Mouse (Mus musculus): ENCODE results near the gene Tex52. TPM values are rescaled to one million over a fixed set of nuclear protein-coding genes. Genes with fewer than 3 reads are reported as not detected.

Tex52 gene
- polyA plus RNA-seq, 1 experiment from 2014 or later = 0.55 TPM

DNA sequence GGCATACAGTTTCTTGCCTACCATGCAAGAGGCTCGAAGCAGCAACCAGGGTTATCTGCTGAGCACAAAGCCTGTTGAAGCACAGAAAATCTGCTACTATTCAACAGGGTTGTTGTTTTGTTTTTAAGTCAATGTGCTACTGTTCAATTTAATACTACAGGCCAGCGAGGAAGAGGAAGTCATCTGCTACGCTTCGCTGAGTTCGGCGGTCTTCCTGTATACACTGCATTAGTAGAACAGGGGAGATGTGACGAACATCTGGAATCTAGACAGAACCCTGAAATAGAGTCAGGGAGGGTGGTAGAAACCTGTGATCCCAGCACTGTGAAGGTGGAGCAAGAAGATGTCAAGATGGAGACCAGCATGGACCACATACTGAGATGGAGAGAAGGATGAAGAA is 8.5 kb downstream of the Tex52 start:
- ATAC-seq (ENCODE audit: low FRiP score, low read depth) = no peak
- no peaks in the 10 kb centered on the region for H3K9me3 ChIP-seq
- no peak overlapping the region for H3K4me3 ChIP-seq
- no peaks in the 10 kb centered on the region for H3K36me3 ChIP-seq
- H3K4me2 ChIP-seq (replicated peaks) = no peak overlapping the region
- H3K9ac ChIP-seq (replicated peaks) = no peak overlapping the region
- 77% methylated on average over 7 of the region's 7 CpGs for WGBS
- H3K4me1 ChIP-seq = 0 out of 2 replicates have a peak, but pooled peaks cover 4% of the 10 kb centered on the region
- H3K27me3 ChIP-seq = no peaks in the 10 kb centered on the region
- no peak overlapping the region for H3K27ac ChIP-seq (replicated peaks)

DNA sequence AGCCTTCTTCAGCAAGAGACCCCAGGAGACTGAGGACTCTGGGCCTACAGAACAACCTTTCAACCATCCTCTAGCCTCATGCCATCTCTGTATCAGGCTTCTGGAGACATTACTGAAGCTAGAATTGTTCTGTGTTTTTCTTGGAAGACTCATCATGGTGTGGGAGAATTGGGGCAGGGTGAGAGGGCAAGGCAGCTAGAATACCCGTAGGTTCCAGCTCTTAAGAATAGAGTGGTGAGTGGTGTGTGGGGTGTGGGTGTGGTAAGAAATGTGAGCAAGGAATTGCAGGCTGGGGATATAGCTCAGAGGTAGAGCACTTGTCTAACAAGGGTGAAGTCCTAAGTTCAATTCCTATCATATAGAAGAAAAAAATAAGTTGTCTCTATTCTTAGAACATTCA is 9.8 kb downstream of the Tex52 start:
- Histone ChIP-seq H3K4me1 (0 out of 2 replicates have a peak, but pooled peaks cover 4% of the 10 kb centered on the region), H3K36me3 (no peaks in the 10 kb centered on the region), H3K27ac (replicated peaks) (no peak overlapping the region), H3K4me2 (replicated peaks) (no peak overlapping the region), H3K27me3 (no peaks in the 10 kb centered on the region), H3K9ac (replicated peaks) (no peak overlapping the region), H3K9me3 (no peaks in the 10 kb centered on the region), H3K4me3 (no peak overlapping the region)
- 91% methylated on average over 1 of the region's 1 CpGs for whole genome bisulfite sequencing
- ATAC-seq (ENCODE audit: low FRiP score, low read depth) = no peak

DNA sequence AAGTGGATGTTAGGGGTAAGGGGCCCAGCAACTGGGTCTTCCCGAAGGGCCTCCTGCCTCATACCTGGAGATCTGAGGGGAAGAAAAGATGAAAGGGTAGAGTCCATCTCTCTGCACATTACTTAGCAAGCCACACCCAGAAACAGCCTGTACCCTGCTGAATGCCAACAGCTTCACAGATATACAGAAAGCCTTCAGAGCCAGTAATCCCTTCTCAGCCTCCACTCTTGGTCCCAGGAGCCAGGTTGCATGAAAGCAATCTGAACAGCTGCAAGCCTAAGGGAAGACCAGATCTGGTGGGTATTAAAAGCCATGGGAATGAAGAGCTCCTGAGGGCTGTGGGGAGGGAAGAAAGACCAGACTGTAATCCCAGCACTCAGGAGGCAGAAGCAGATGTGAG is 13.9 kb downstream of the Tex52 start:
- Histone ChIP-seq H3K27ac (replicated peaks) (no peak overlapping the region), H3K9me3 (no peaks in the 10 kb centered on the region), H3K27me3 (no peaks in the 10 kb centered on the region), H3K9ac (replicated peaks) (no peak overlapping the region), H3K4me3 (no peak overlapping the region), H3K4me2 (replicated peaks) (no peak overlapping the region), H3K4me1 (0 out of 2 replicates have a peak, but pooled peaks cover 4% of the 10 kb centered on the region), H3K36me3 (no peaks in the 10 kb centered on the region)
- no peak for ATAC-seq (ENCODE audit: low FRiP score, low read depth)
- 85% methylated on average over 1 of the region's 1 CpGs for WGBS

DNA sequence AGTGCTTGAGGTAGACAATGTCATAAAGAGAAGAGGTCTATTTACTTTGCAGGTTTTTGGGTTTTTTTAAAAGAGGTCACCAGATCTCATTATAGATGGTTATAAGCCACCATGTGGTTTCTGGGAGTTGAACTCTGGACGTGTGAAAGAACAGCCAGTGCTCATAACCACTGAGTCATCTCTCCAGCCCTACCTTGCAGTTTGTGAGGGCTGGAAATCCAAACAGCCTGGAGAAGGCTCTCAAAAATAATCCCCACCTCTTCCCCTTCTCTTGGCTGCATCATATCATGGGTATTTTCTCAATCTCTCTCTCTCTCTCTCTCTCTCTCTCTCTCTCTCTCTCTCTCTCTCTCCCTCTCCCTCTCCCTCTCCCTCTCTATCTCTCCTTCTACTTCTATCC is 15.4 kb downstream of the Tex52 start:
- H3K36me3 ChIP-seq = no peaks in the 10 kb centered on the region
- no peaks in the 10 kb centered on the region for H3K9me3 ChIP-seq
- H3K4me3 ChIP-seq = no peak overlapping the region
- no peak for ATAC-seq (ENCODE audit: low FRiP score, low read depth)
- 0 out of 2 replicates have a peak, but pooled peaks cover 4% of the 10 kb centered on the region for H3K4me1 ChIP-seq
- no peaks in the 10 kb centered on the region for H3K27me3 ChIP-seq
- 59% methylated on average over 1 of the region's 1 CpGs for WGBS
- no peak overlapping the region for H3K4me2 ChIP-seq (replicated peaks)
- no peak overlapping the region for H3K27ac ChIP-seq (replicated peaks)
- H3K9ac ChIP-seq (replicated peaks) = no peak overlapping the region

GRCm38 (mm10) chr6:128397574-128398261 is 22.5 kb downstream of the Tex52 start:
- Histone ChIP-seq H3K27ac (replicated peaks) (no peak overlapping the region), H3K4me1 (peaks cover 9% of the 10 kb centered on the region), H3K27me3 (no peaks in the 10 kb centered on the region), H3K9me3 (no peaks in the 10 kb centered on the region), H3K9ac (replicated peaks) (no peak overlapping the region), H3K4me3 (no peak overlapping the region), H3K36me3 (no peaks in the 10 kb centered on the region), H3K4me2 (replicated peaks) (no peak overlapping the region)
- WGBS = 87% methylated on average over 7 of the region's 7 CpGs
- no peak for ATAC-seq (ENCODE audit: low FRiP score, low read depth)

- ATAC-seq (ENCODE audit: low FRiP score, low read depth) = no peak
- 67% methylated on average over 3 of the region's 3 CpGs for WGBS
- no peaks in the 10 kb centered on the region for H3K9me3 ChIP-seq
- peak within 1 kb of the TSS; percentile 3; the same call in 1 of the 2 replicates for H3K4me3 ChIP-seq
- no peaks in the 10 kb centered on the region for H3K36me3 ChIP-seq
- no peak within 1 kb of the TSS for H3K9ac ChIP-seq (replicated peaks)
- peaks cover 9% of the 10 kb centered on the region for H3K4me1 ChIP-seq
- no peaks in the 10 kb centered on the region for H3K27me3 ChIP-seq
- H3K27ac ChIP-seq (replicated peaks) = peak within 1 kb of the TSS; percentile 49
- peak within 1 kb of the TSS; percentile 28 for H3K4me2 ChIP-seq (replicated peaks)
Observed at GRCm38 (mm10) chr6:128398996-128399395, 23.7 kb downstream of the Tex52 start, which contains the start of gene Nrip2. Gene Nrip2 (plus strand): TSS chr6:128399296.

- Histone ChIP-seq H3K4me2 (replicated peaks) (peak overlapping the region; percentile 28), H3K27ac (replicated peaks) (peak overlapping the region; percentile 49), H3K9ac (replicated peaks) (no peak overlapping the region), H3K4me3 (peak overlapping the region; percentile 3; the same call in 1 of the 2 replicates), H3K4me1 (peaks cover 9% of the 10 kb centered on the region), H3K27me3 (no peaks in the 10 kb centered on the region), H3K36me3 (no peaks in the 10 kb centered on the region), H3K9me3 (no peaks in the 10 kb centered on the region)
- 45% methylated on average over 16 of the region's 21 CpGs for WGBS
- peak; percentile 71 for ATAC-seq (ENCODE audit: low FRiP score, low read depth)
Observed at GRCm38 (mm10) chr6:128399421-128400185, 24.3 kb downstream of the Tex52 start.

DNA sequence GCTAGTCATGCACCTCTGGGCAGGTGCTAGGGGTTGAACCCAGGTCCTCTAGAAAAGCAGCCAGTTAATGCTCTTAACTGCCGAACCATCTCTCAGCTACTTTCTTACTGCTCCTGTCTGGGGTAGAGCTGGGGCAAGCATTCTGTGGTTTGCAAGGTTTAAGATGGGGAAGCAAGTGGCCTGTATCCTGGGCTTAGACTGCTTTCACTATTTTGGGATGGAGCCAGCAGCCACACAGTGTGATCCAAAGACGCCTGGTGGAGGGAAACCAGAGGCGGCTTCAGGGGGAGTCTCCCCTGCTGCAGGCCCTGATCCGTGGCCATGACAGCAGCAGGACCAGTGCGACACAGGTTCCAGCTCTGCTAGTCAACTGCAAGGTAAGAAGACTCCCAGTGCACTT is 29.5 kb downstream of the Tex52 start:
- H3K9ac ChIP-seq (replicated peaks) = no peak overlapping the region
- 62% methylated on average over 5 of the region's 5 CpGs for WGBS
- H3K27me3 ChIP-seq = no peaks in the 10 kb centered on the region
- no peak overlapping the region for H3K4me2 ChIP-seq (replicated peaks)
- H3K4me1 ChIP-seq = peaks cover 4% of the 10 kb centered on the region
- H3K9me3 ChIP-seq = no peaks in the 10 kb centered on the region
- H3K4me3 ChIP-seq = no peak overlapping the region
- peaks cover 36% of the 10 kb centered on the region for H3K36me3 ChIP-seq
- ATAC-seq (ENCODE audit: low FRiP score, low read depth) = no peak
- no peak overlapping the region for H3K27ac ChIP-seq (replicated peaks)

GRCm38 (mm10) chr6:128408544-128409125 is 33.4 kb downstream of the Tex52 start:
- H3K4me3 ChIP-seq = no peak overlapping the region
- no peak overlapping the region for H3K27ac ChIP-seq (replicated peaks)
- no peaks in the 10 kb centered on the region for H3K27me3 ChIP-seq
- no peak overlapping the region for H3K9ac ChIP-seq (replicated peaks)
- H3K4me1 ChIP-seq = no peaks in the 10 kb centered on the region
- no peak for ATAC-seq (ENCODE audit: low FRiP score, low read depth)
- H3K36me3 ChIP-seq = peaks cover 68% of the 10 kb centered on the region
- no peaks in the 10 kb centered on the region for H3K9me3 ChIP-seq
- WGBS = 87% methylated on average over 7 of the region's 7 CpGs
- no peak overlapping the region for H3K4me2 ChIP-seq (replicated peaks)

- no peak overlapping the region for H3K9ac ChIP-seq (replicated peaks)
- 95% methylated on average over 13 of the region's 13 CpGs for WGBS
- no peak for ATAC-seq (ENCODE audit: low FRiP score, low read depth)
Observed at GRCm38 (mm10) chr6:128410305-128410704, 35.0 kb downstream of the Tex52 start.

GRCm38 (mm10) chr6:128411115-128411514 is 35.9 kb downstream of the Tex52 start:
- no peak overlapping the region for H3K9ac ChIP-seq (replicated peaks)
- WGBS = 21% methylated on average over 3 of the region's 3 CpGs

More at GRCm38 (mm10) chr6:128410305-128410704, 35.0 kb downstream of the Tex52 start:
- H3K4me2 ChIP-seq (replicated peaks) = no peak overlapping the region
- H3K4me1 ChIP-seq = no peaks in the 10 kb centered on the region
- peaks cover 68% of the 10 kb centered on the region for H3K36me3 ChIP-seq
- H3K9me3 ChIP-seq = no peaks in the 10 kb centered on the region
- no peak overlapping the region for H3K4me3 ChIP-seq
- no peaks in the 10 kb centered on the region for H3K27me3 ChIP-seq
- no peak overlapping the region for H3K27ac ChIP-seq (replicated peaks)

GRCm38 (mm10) chr6:128416169-128416568 is 40.9 kb downstream of the Tex52 start:
- peaks cover 39% of the 10 kb centered on the region for H3K36me3 ChIP-seq
- WGBS = 83% methylated on average over 5 of the region's 5 CpGs

More at GRCm38 (mm10) chr6:128411115-128411514, 35.9 kb downstream of the Tex52 start:
- Histone ChIP-seq H3K9me3 (no peaks in the 10 kb centered on the region), H3K27ac (replicated peaks) (no peak overlapping the region), H3K4me1 (no peaks in the 10 kb centered on the region), H3K36me3 (peaks cover 71% of the 10 kb centered on the region), H3K4me2 (replicated peaks) (no peak overlapping the region), H3K27me3 (no peaks in the 10 kb centered on the region), H3K4me3 (no peak overlapping the region)
- 0 out of 2 replicates have a peak, but pooled peaks have one; percentile 32 for ATAC-seq (ENCODE audit: low FRiP score, low read depth)

More at GRCm38 (mm10) chr6:128416169-128416568, 40.9 kb downstream of the Tex52 start:
- Histone ChIP-seq H3K4me2 (replicated peaks) (no peak overlapping the region), H3K9me3 (no peaks in the 10 kb centered on the region), H3K27ac (replicated peaks) (no peak overlapping the region), H3K4me1 (no peaks in the 10 kb centered on the region), H3K27me3 (no peaks in the 10 kb centered on the region), H3K4me3 (no peak overlapping the region), H3K9ac (replicated peaks) (no peak overlapping the region)
- no peak for ATAC-seq (ENCODE audit: low FRiP score, low read depth)

Data from midbrain, embryonic 12.5 days (tissue).